Mouse (Mus musculus): ENCODE measurements around the gene Gnb1l. TPM values are rescaled to one million over a fixed set of nuclear protein-coding genes. Genes with fewer than 3 reads are reported as not detected.

Gene Gnb1l
- polyA plus RNA-seq (2012; rRNA removed), result 13.3 and 14.6 TPM in 2 replicates

DNA sequence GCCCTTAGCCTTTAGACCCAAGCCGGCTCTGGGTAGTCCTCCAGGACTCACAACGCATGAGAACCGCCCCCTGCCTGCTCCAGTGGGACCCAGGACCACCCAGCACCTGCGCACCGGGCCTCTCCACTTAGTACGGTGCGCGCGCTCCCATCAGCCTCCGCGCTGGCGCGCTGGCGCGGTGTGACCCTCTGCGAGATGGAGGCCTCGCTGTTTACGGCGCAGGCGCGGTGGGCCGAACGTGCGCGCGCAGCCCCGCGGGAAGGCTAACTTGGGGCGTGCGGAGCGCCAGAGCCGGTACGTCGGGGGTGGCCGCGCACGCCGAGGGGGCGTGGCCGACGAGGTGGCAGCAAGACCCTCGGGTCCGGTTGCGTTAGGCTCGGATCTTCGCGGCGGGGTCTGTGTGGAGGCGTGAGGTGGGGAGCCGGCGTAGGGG lies at the start of gene Gnb1l, which contains the start of gene Rtl10:
Gnb1l (plus strand) TSS at position 156 of the 433 bp plus-strand sequence.
Rtl10 (plus strand) TSS at position 344 of the 433 bp plus-strand sequence.

GRCm38 (mm10) chr16:18589804-18590790 lies 91.6 kb downstream of the Gnb1l start, which contains the start of gene Tbx1:
Gene Tbx1 (minus strand): TSS chr16:18590671.

Other genes with a start within 250 kb of the Gnb1l start
- gene Ranbp1, start 250.0 kb upstream of the Gnb1l start, polyA plus RNA-seq (2012; rRNA removed), result 176 and 186 TPM in 2 replicates
- 0.15 TPM in 1 of 2 replicates, not detected in the other for gene Gm49776, start 240.4 kb upstream of the Gnb1l start, polyA plus RNA-seq (2012; rRNA removed)
- gene Dgcr8, start 209.5 kb upstream of the Gnb1l start, polyA plus RNA-seq (2012; rRNA removed), result 66.9 and 70.9 TPM in 2 replicates
- gene Tango2, start 150.6 kb upstream of the Gnb1l start, polyA plus RNA-seq (2012; rRNA removed), result 99.7 and 100 TPM in 2 replicates
- 115 and 122 TPM in 2 replicates for gene Arvcf, start 150.5 kb upstream of the Gnb1l start, polyA plus RNA-seq (2012; rRNA removed)
- gene Txnrd2, start 72.3 kb upstream of the Gnb1l start, polyA plus RNA-seq (2012; rRNA removed), result 26.0 and 26.7 TPM in 2 replicates
- gene Comt, start 71.9 kb upstream of the Gnb1l start, polyA plus RNA-seq (2012; rRNA removed), result 80.7 and 90.6 TPM in 2 replicates
- gene Rtl10, start 188 bp downstream of the Gnb1l start, polyA plus RNA-seq (2012; rRNA removed), result 9.4 and 9.8 TPM in 2 replicates
- gene Tbx1, start 92.0 kb downstream of the Gnb1l start, polyA plus RNA-seq (2012; rRNA removed), result 0.76 and 0.82 TPM in 2 replicates
- 12.9 and 13.7 TPM in 2 replicates for gene Gp1bb, start 123.7 kb downstream of the Gnb1l start, polyA plus RNA-seq (2012; rRNA removed)
- gene Gm49601, start 127.7 kb downstream of the Gnb1l start, polyA plus RNA-seq (2012; rRNA removed), result 109 and 129 TPM in 2 replicates
- gene Sept5, start 131.2 kb downstream of the Gnb1l start, polyA plus RNA-seq (2012; rRNA removed), result 365 and 427 TPM in 2 replicates